Mouse (Mus musculus) adrenal gland, postnatal 10 days (tissue): ENCODE data around the gene Cmas. TPM values are rescaled to one million over a fixed set of nuclear protein-coding genes. Genes with fewer than 3 reads are reported as not detected.

ENCODE experiments used
- total RNA-seq, 2 experiments: library from RNA; stranded (reverse); gene quantifications; 2 replicates each; pipeline ENCODE4 v1.2.3; 2021

Cmas gene
- total RNA-seq, 2 experiments from 2014 or later = 33.8 to 37.4 TPM

Other genes with a start within 250 kb of the Cmas start
- 100 to 1,000 TPM; 483 to 579 TPM for gene Ldhb, start 248.7 kb upstream of the Cmas start, total RNA-seq
- gene Kcnj8, start 185.1 kb upstream of the Cmas start, total RNA-seq = 10 to 100 TPM; 22.2 to 23.9 TPM
- gene Abcc9, start 54.4 kb upstream of the Cmas start, total RNA-seq = 10 to 100 TPM; 36.0 to 43.2 TPM
- gene Sult6b2, start 47.8 kb downstream of the Cmas start, total RNA-seq = not detected
- 1 to 10 TPM; 1.7 to 2.5 TPM for gene St8sia1, start 207.8 kb downstream of the Cmas start, total RNA-seq